Mouse (Mus musculus): Measurements from ENCODE around the gene Polr3f. TPM values are rescaled to one million over a fixed set of nuclear protein-coding genes. Genes with fewer than 3 reads are reported as not detected.
A peak's percentile ranks its signal among the peaks of the same experiment; 100 is the strongest.

Gene Polr3f
- 10 to 100 TPM; 10.8 to 11.3 TPM for total RNA-seq (2021)
- long read RNA-seq, experiment 1, full-length matches to known transcripts = 1 of 3 reads
- long read RNA-seq, experiment 1, partial matches to known transcripts = 1 of 3 reads
- long read RNA-seq, experiment 1, other reads (novel, unspliced or antisense) = 1 of 3 reads
- long read RNA-seq, experiment 2 = 0 reads

GRCm38 (mm10) chr2:144526981-144527820 lies at the start of gene Polr3f, which contains the start of gene Dzank1:
Gene Polr3f, plus strand, starts transcription at chr2:144527718.
Gene Dzank1, minus strand, starts transcription at chr2:144527414.
- DNase-seq = peak; percentile 97 to 98

- DNase-seq = peak; percentile 42 to 64
Observed at GRCm38 (mm10) chr2:144479421-144479820, 48.1 kb upstream of the Polr3f start.

GRCm38 (mm10) chr2:144484084-144484483 lies 43.4 kb upstream of the Polr3f start:
- DNase-seq = peak; percentile 42 to 53

GRCm38 (mm10) chr2:144485439-144485838 lies 42.1 kb upstream of the Polr3f start:
- DNase-seq = peak; percentile 14 to 43

GRCm38 (mm10) chr2:144487476-144487875 lies 40.0 kb upstream of the Polr3f start:
- no peak for DNase-seq

GRCm38 (mm10) chr2:144489342-144489741 lies 38.2 kb upstream of the Polr3f start:
- no peak for DNase-seq

GRCm38 (mm10) chr2:144502134-144502533 lies 25.4 kb upstream of the Polr3f start:
- no peak for DNase-seq

GRCm38 (mm10) chr2:144514619-144515018 lies 12.9 kb upstream of the Polr3f start:
- no peak for DNase-seq

GRCm38 (mm10) chr2:144519772-144520171 lies 7.7 kb upstream of the Polr3f start:
- DNase-seq = no peak

GRCm38 (mm10) chr2:144525856-144526255 lies 1.7 kb upstream of the Polr3f start:
- DNase-seq = no peak

- no peak for DNase-seq
Observed at GRCm38 (mm10) chr2:144527821-144528174, 280 bp downstream of the Polr3f start.

- DNase-seq = no peak
Observed at GRCm38 (mm10) chr2:144537123-144537522, 9.6 kb downstream of the Polr3f start.

- DNase-seq = no peak
Observed at GRCm38 (mm10) chr2:144541246-144541645, 13.7 kb downstream of the Polr3f start.

GRCm38 (mm10) chr2:144543670-144544069 lies 16.2 kb downstream of the Polr3f start:
- peak; percentile 7 to 26 for DNase-seq

- peak in 1 of 2 experiments; percentile 7 for DNase-seq
Observed at GRCm38 (mm10) chr2:144544630-144545029, 17.1 kb downstream of the Polr3f start.

GRCm38 (mm10) chr2:144545061-144545460 lies 17.5 kb downstream of the Polr3f start:
- no peak for DNase-seq

GRCm38 (mm10) chr2:144545481-144545880 lies 18.0 kb downstream of the Polr3f start:
- no peak for DNase-seq

GRCm38 (mm10) chr2:144547559-144547958 lies 20.0 kb downstream of the Polr3f start:
- DNase-seq = no peak

- DNase-seq = peak; percentile 69 to 80
Observed at GRCm38 (mm10) chr2:144550529-144550928, 23.0 kb downstream of the Polr3f start, which contains the start of gene Rbbp9. Gene Rbbp9, minus strand, starts transcription at chr2:144550869.

- no peak for DNase-seq
Observed at GRCm38 (mm10) chr2:144553905-144554304, 26.4 kb downstream of the Polr3f start.

GRCm38 (mm10) chr2:144555286-144555819 lies 27.8 kb downstream of the Polr3f start:
- DNase-seq = peak in 1 of 2 experiments; percentile 11

GRCm38 (mm10) chr2:144555820-144556552 lies 28.5 kb downstream of the Polr3f start, which contains the start of gene Sec23b:
Gene Sec23b, plus strand, starts transcription at chr2:144556229.
- DNase-seq = peak; percentile 98 to 99
